ENCODE assay signal across 27 mouse cellular contexts in the genomic region with DNA sequence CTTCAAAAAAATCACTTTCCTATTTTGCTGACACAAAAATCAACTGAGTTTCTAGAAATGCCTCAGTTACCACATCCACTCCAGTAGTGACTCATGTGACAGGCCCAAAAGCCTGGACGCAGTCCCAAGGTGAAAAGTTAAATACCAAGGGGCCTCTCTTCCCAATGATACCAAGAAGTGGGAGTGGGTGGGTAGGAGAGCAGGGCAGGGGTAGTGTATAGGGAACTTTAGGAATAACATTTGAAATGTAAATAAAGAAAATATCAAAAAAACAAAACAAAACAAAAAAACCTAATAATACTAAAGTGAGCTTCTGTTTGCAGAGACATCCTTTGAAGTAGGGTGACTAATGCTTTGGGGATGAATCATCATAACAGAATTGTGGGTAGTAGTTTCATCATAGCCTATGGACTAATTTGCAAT. TPM values are rescaled to one million over a fixed set of nuclear protein-coding genes. Genes with fewer than 3 reads are reported as not detected.
DNase-seq lines count a peak whose midpoint lies in the region; ATAC-seq and TF ChIP-seq lines count a peak whose summit lies in the region.
"Had no signal": no experiment of that assay in that cellular context is flagged by ENCODE, and none has a peak within 500 bp of the region (broad histone marks: within the 10 kb centered on the region; RNA-seq: fewer than 3 reads in every experiment).

No protein-coding gene starts in this region.

- H3K9ac ChIP-seq in CH12.LX (ENCODE audit: insufficient read depth, low read depth): no peak overlapping the region
- no peak overlapping the region for H3K9ac ChIP-seq in lung, postnatal 0 days (replicated peaks; ENCODE audit: low read depth)
- H3K9ac ChIP-seq: forebrain, embryonic 13.5 days; hindbrain, embryonic 12.5 days; neural tube, embryonic 12.5 days had no signal

- H3K36me3 ChIP-seq in CH12.LX (replicated peaks in 1 of 2; ENCODE audit: control insufficient read depth in 1 of 2, insufficient read depth in 1 of 2, low read length in 1 of 2): no peaks in the 10 kb centered on the region
- no peaks in the 10 kb centered on the region for H3K36me3 ChIP-seq in lung, postnatal 0 days (ENCODE audit: insufficient read depth, low read length)
- H3K36me3 ChIP-seq: hindbrain, embryonic 12.5 days; neural tube, embryonic 12.5 days had no signal

- dilution Hi-C loops in CH12.LX (cut with MboI; ENCODE audit: extremely low pct_ligation_motif_present, extremely low pct_unique_long_range_greater_than_20kb, low sequenced_read_pairs): no loop called here

- no peak for TF ChIP-seq RAD21 in CH12.LX (IDR thresholded peaks at IDR 0.05; ENCODE audit: low read depth, low read length)

- no peak overlapping the region for H3K27ac ChIP-seq in CH12.LX (ENCODE audit: insufficient read depth, low read depth)
- no peak overlapping the region for H3K27ac ChIP-seq in lung, postnatal 0 days (ENCODE audit: low read length)
- H3K27ac ChIP-seq: forebrain, embryonic 13.5 days; hindbrain, embryonic 12.5 days; neural tube, embryonic 12.5 days had no signal

- no peak overlapping the region for H3K4me2 ChIP-seq in CH12.LX (ENCODE audit: insufficient read depth, low read depth, poor library complexity, severe bottlenecking)
- no peak overlapping the region for H3K4me2 ChIP-seq in lung, postnatal 0 days (replicated peaks; ENCODE audit: low read depth, low read length)
- H3K4me2 ChIP-seq: forebrain, embryonic 13.5 days; hindbrain, embryonic 12.5 days; liver, embryonic 11.5 days; neural tube, embryonic 12.5 days had no signal

- H3K4me3 ChIP-seq in CH12.LX (replicated peaks in 1 of 3; ENCODE audit: low read depth in 2 of 3, low read length in 2 of 3, poor library complexity in 1 of 3): no peak overlapping the region
- H3K4me3 ChIP-seq in lung, postnatal 0 days (ENCODE audit: low read depth, low read length): no peak overlapping the region
- H3K4me3 ChIP-seq: forebrain, embryonic 13.5 days; hindbrain, embryonic 12.5 days; neural tube, embryonic 12.5 days had no signal

- no peaks in the 10 kb centered on the region for H3K27me3 ChIP-seq in CH12.LX (replicated peaks)
- H3K27me3 ChIP-seq in lung, postnatal 0 days (replicated peaks; ENCODE audit: insufficient read depth, low read length): no peaks in the 10 kb centered on the region
- H3K27me3 ChIP-seq: forebrain, embryonic 13.5 days; hindbrain, embryonic 12.5 days; neural tube, embryonic 12.5 days had no signal

- H3K4me1 ChIP-seq in CH12.LX (ENCODE audit: control insufficient read depth in 1 of 2, insufficient read depth in 2 of 2): peaks cover 5 to 8% of the 10 kb centered on the region in 2 experiments
- H3K4me1 ChIP-seq in lung, postnatal 0 days (ENCODE audit: insufficient read depth, low read depth, low read length): no peaks in the 10 kb centered on the region
- H3K4me1 ChIP-seq: forebrain, embryonic 13.5 days; neural tube, embryonic 12.5 days had no signal

- peak; percentile 37 to 94 for DNase-seq in adrenal gland, adult (ENCODE audit: inconsistent age in 2 of 2, low spot score in 1 of 2)
- DNase-seq in adrenal gland, postnatal 4 days (ENCODE audit: low spot score in 2 of 2): no peak
- DNase-seq in CH12.LX (ENCODE audit: extremely low read depth): peak; percentile 27
- DNase-seq in adrenal gland, postnatal 10 days: peak; percentile 31
- no peak for DNase-seq in lung, postnatal 0 days (ENCODE audit: low spot score)
- no peak for DNase-seq in gastrocnemius, adult 8-10 months (ENCODE audit: low spot score in 2 of 2)
- no peak for DNase-seq in layer of hippocampus, postnatal 36 days
- DNase-seq: cerebellum, adult 2 months; cerebellum, postnatal 36 days; embryo, embryonic 11 days; gastrocnemius, postnatal 10 days; heart, adult 18-20 months; kidney, adult 8-10 months; kidney, postnatal 14 days; lung, adult 18-20 months; lung, postnatal 14 days; midbrain, embryonic 14.5 days; right cerebral cortex, postnatal 14 days had no signal

- H3K79me2 ChIP-seq in CH12.LX (replicated peaks; ENCODE audit: control insufficient read depth, extremely low read depth, insufficient read depth, poor library complexity, severe bottlenecking): no peaks in the 10 kb centered on the region

- peak; percentile 91 for ATAC-seq in inflammation-experienced regulatory T-cells, adult 6 months
- no peak for ATAC-seq in lung, postnatal 0 days
- ATAC-seq: forebrain, embryonic 13.5 days had no signal

- H3K9me3 ChIP-seq in CH12.LX (replicated peaks; ENCODE audit: low read length): no peaks in the 10 kb centered on the region
- H3K9me3 ChIP-seq in lung, postnatal 0 days (ENCODE audit: low read length): no peaks in the 10 kb centered on the region
- H3K9me3 ChIP-seq: forebrain, embryonic 13.5 days; neural tube, embryonic 12.5 days had no signal

- in situ Hi-C loops in CH12.LX (cut with MboI; ENCODE audit: low pct_ligation_motif_present, low pct_unique_long_range_greater_than_20kb, low sequenced_read_pairs): loop anchor here (25.0 kb wide), 2 partner anchors 319 to 969 kb away; a partner anchor contains a TSS

- peak; percentile 59; the same call in 1 of the 2 replicates for TF ChIP-seq EP300 in CH12.LX (IDR thresholded peaks at IDR 0.05; ENCODE audit: low read length)
- no peak for TF ChIP-seq EP300 in lung, postnatal 0 days (IDR thresholded peaks at IDR 0.05)

- TF ChIP-seq POLR2A in CH12.LX (IDR thresholded peaks at IDR 0.05; ENCODE audit: low read depth, low read length): no peak

- no peak for TF ChIP-seq CTCF in CH12.LX (conservative IDR thresholded peaks at IDR 0.05 in 1 of 2, IDR thresholded peaks at IDR 0.05 in 1 of 2; ENCODE audit: low read depth in 2 of 2, low read length in 2 of 2)
- no peak for TF ChIP-seq CTCF in lung, postnatal 0 days (IDR thresholded peaks at IDR 0.05)

- 49% methylated on average over 1 of the region's 1 CpGs for WGBS in lung, postnatal 0 days

TF ChIP-seq in CH12.LX, 34 proteins besides CTCF, POLR2A, EP300 and RAD21:
- TF ChIP-seq MYC (IDR thresholded peaks at IDR 0.05; ENCODE audit: low read depth, low read length) (no peak), MXI1 (IDR thresholded peaks at IDR 0.05; ENCODE audit: low read depth, low read length) (no peak), ETS1 (conservative IDR thresholded peaks at IDR 0.05; ENCODE audit: low read depth, low read length) (peak; percentile 21; the same call in 1 of the 2 replicates), USF1 (IDR thresholded peaks at IDR 0.05; ENCODE audit: low read depth, low read length) (no peak), MAFK (IDR thresholded peaks at IDR 0.05; ENCODE audit: insufficient replicate concordance, low read length) (peak; percentile 68; the same call in 1 of the 2 replicates), NRF1 (IDR thresholded peaks at IDR 0.05; ENCODE audit: low read depth, low read length) (no peak), JUN (IDR thresholded peaks at IDR 0.05; ENCODE audit: insufficient read depth, low read depth, low read length) (peak; percentile 45), BHLHE40 (IDR thresholded peaks at IDR 0.05; ENCODE audit: low read depth, low read length) (peak; percentile 47), RCOR1 (conservative IDR thresholded peaks at IDR 0.05; ENCODE audit: low read depth, low read length) (0 out of 2 replicates have a peak, but pooled peaks have one; percentile 54), MAZ (IDR thresholded peaks at IDR 0.05; ENCODE audit: low read depth, low read length) (no peak), ZNF384 (IDR thresholded peaks at IDR 0.05; ENCODE audit: low read depth, low read length) (peak; percentile 51), SMC3 (IDR thresholded peaks at IDR 0.05; ENCODE audit: low read depth, low read length) (no peak), IRF4 (IDR thresholded peaks at IDR 0.05; ENCODE audit: low read depth, low read length) (peak; percentile 87), KAT2A (IDR thresholded peaks at IDR 0.05; ENCODE audit: insufficient replicate concordance, low read length) (no peak), NELFE (IDR thresholded peaks at IDR 0.05; ENCODE audit: low read depth, low read length) (no peak), MAX (IDR thresholded peaks at IDR 0.05; ENCODE audit: low read length) (no peak), JUND (conservative IDR thresholded peaks at IDR 0.05; ENCODE audit: low read depth, low read length) (peak; percentile 43; the same call in 1 of the 2 replicates), CHD2 (IDR thresholded peaks at IDR 0.05; ENCODE audit: low read length) (peak; percentile 39; the same call in 1 of the 2 replicates)

RNA-seq across cellular contexts. Expression of a gene that starts 12.7 kb away (rescaled TPM):
- total RNA-seq in adrenal gland, postnatal 4 days (2021): 1 to 10 TPM; 4.5 to 7.0 TPM
- total RNA-seq in CH12.LX (2012; rRNA removed) (1.3 and 2.0 TPM in 2 replicates), CH12.LX (2014; rRNA removed) (1.5 TPM in 2 replicates)
- polyA plus RNA-seq in CH12.LX (2012; ENCODE audit: insufficient read length, low read depth): 0.84 and 2.1 TPM in 2 replicates
- 1 to 10 TPM; 6.3 to 7.6 TPM for total RNA-seq in adrenal gland, postnatal 10 days (2021)
- 100 to 1,000 TPM; 143 to 156 (median 147) TPM for polyA plus RNA-seq in inflammation-experienced regulatory T-cells, adult 6 months (2017; shearing (Covaris generic))
- polyA plus RNA-seq in lung, postnatal 0 days (2015; fragmentation: Nextera tagmentation; extraction: Ambion mirVana): 3.1 and 4.5 TPM in 2 replicates
- total RNA-seq in gastrocnemius, adult 8-10 months (2022): 1 to 10 TPM; 4.6 to 7.9 (median 5.8) TPM
- 1 to 10 TPM in 1 of 2 experiments, under 1 TPM in 1; 0.42 to 1.1 TPM for total RNA-seq in layer of hippocampus, postnatal 36 days (2021)

RNA-seq across cellular contexts. Expression of a gene that starts 12.7 kb away (rescaled TPM):
- total RNA-seq in adrenal gland, postnatal 4 days (2021): under 1 TPM; 0.20 to 0.37 TPM
- total RNA-seq in CH12.LX (2012; rRNA removed): 0.08 and 0.21 TPM in 2 replicates
- total RNA-seq in CH12.LX (2014; rRNA removed): 0.14 and 0.44 TPM in 2 replicates
- polyA plus RNA-seq in CH12.LX (2012; ENCODE audit: insufficient read length, low read depth): 0.93 TPM in 1 of 2 replicates, not detected in the other
- under 1 TPM in 1 of 2 experiments, not detected in 1; 0.09 TPM for total RNA-seq in adrenal gland, postnatal 10 days (2021)
- 1 to 10 TPM; 1.2 to 8.5 (median 2.4) TPM for polyA plus RNA-seq in inflammation-experienced regulatory T-cells, adult 6 months (2017; shearing (Covaris generic))
- 0.07 TPM in 2 replicates for polyA plus RNA-seq in lung, postnatal 0 days (2015; fragmentation: Nextera tagmentation; extraction: Ambion mirVana)
- total RNA-seq in gastrocnemius, adult 8-10 months (2022): 1 to 10 TPM in 1 of 4 experiments, under 1 TPM in 1, not detected in 2; 0.64 to 1.3 TPM
- total RNA-seq in layer of hippocampus, postnatal 36 days (2021): not detected
- total RNA-seq: heart, adult 18-20 months; left cerebral cortex, postnatal 10 days; megakaryocyte-erythroid progenitor cell, adult 5-6 weeks had no signal
- polyA plus RNA-seq: intestine, embryonic 14.5 days; limb, embryonic 11.5 days; liver, embryonic 11.5 days had no signal

Comparison
In these comparisons a context has a peak if more than half of its experiments do, and no peak if none do; other contexts are left out.
1. DNase-seq: peak in adrenal gland, adult (2 of 2), CH12.LX (single experiment) and adrenal gland, postnatal 10 days (single experiment); none in adrenal gland, postnatal 4 days (0 of 2), lung, postnatal 0 days (single experiment), gastrocnemius, adult 8-10 months (0 of 2) and layer of hippocampus, postnatal 36 days (0 of 2).